Mouse (Mus musculus) lung, embryonic 15.5 days (tissue): ENCODE results near the gene 2310039H08Rik. TPM values are rescaled to one million over a fixed set of nuclear protein-coding genes. Genes with fewer than 3 reads are reported as not detected.

ENCODE experiments used
- ATAC-seq: fragments of 200-750 bp; cut with Nextera tagmentation; 2 replicates; pipeline ENCODE4 v1.8.0; 2017; ENCODE audit warnings: moderate number of reproducible peaks, borderline replicate concordance; ENCODE audit not compliant: low FRiP score, low TSS enrichment; ENCODE audit errors: extremely low read depth
- H3K27ac ChIP-seq: fragments of 300-500 bp; sonication (generic); 2 replicates; pipeline ENCODE4 v1.5.1; 2015; ENCODE audit warnings: moderate library complexity, mild to moderate bottlenecking, inconsistent platforms
- H3K27me3 ChIP-seq: fragments of 300-500 bp; sonication (generic); 2 replicates; pipeline ENCODE4 v1.6.1; 2015; ENCODE audit warnings: inconsistent platforms
- H3K36me3 ChIP-seq: fragments of 300-500 bp; sonication (generic); 2 replicates; pipeline ENCODE4 v1.6.1; 2015; ENCODE audit warnings: inconsistent platforms
- H3K4me1 ChIP-seq: fragments of 300-500 bp; sonication (generic); 2 replicates; pipeline ENCODE4 v1.6.1; 2015; ENCODE audit warnings: inconsistent platforms
- H3K4me2 ChIP-seq: fragments of 300-500 bp; sonication (generic); 2 replicates; pipeline ENCODE4 v1.6.1; 2015; ENCODE audit warnings: inconsistent platforms, mild to moderate bottlenecking, moderate library complexity
- H3K4me3 ChIP-seq: fragments of 300-500 bp; sonication (generic); 2 replicates; pipeline ENCODE4 v1.5.1; 2015; ENCODE audit warnings: mild to moderate bottlenecking, inconsistent platforms
- H3K9ac ChIP-seq: fragments of 300-500 bp; sonication (generic); 2 replicates; pipeline ENCODE4 v1.6.1; 2015; ENCODE audit warnings: inconsistent platforms
- H3K9me3 ChIP-seq: fragments of 300-500 bp; sonication (generic); 2 replicates; pipeline ENCODE4 v1.6.1; 2016; ENCODE audit warnings: inconsistent platforms
- WGBS: fragments of 180-500 bp; shearing (Covaris S2); methylation state at CpG from one replicate; pipeline ENCODE4 v1.1.7; 2015; 5-methylcytosine and 5-hydroxymethylcytosine counted together
- polyA plus RNA-seq: library from polyadenylated mRNA; unstranded; fragments of >200 nt; fragmentation: Nextera tagmentation; extraction: Ambion mirVana; gene quantifications from 2 replicates; pipeline ENCODE4 v1.2.1, GENCODE M21; 2015

Gene 2310039H08Rik
- 62.2 and 63.9 TPM in 2 replicates for polyA plus RNA-seq

DNA sequence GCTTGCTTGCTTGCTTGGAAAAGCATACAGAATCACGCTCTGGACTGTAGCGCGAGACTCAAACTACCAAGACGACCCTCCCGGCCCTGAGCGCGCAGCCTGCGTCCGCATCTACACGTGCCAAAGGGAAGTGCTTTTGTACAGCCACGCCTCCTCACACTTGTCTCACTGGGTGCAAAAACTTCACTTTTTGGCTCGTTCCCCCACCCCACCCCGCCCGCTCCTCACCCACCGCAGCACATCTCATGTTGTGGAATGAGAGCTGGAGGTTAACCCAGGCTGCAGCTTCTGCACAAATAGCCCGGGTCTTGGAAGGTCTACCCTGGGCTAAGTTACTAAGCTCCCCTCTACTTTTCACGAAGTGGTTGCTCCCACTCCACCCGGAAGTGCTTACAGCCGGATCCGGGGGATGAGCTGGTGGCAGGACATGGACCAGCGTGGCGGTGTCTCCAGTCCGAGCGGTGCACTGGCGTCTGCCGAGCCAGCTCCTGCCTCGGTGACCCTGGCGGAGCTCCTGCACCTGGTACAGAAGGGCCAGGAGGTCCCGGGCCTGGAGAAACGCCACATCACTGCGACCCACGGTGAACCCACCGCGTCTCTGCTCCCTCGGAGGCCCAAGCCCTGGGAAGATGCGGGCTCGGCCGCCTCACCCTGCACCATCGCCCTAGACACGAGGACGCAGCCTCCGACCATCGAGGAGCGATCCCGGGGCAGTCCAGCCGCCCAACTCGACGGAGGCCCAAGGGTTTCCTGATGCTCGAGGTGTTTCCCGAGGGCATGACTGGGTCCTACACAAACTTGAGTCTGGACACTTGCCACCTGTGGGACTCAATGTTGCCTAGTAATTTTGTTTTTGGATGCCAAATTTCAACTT, at the start of gene 2310039H08Rik:
Gene 2310039H08Rik (plus strand): TSS at position 232 of the 874 bp plus-strand sequence.
- under 1% methylated on average over 49 of the region's 50 CpGs for WGBS
- peaks cover 33% of the 10 kb centered on the region for H3K4me1 ChIP-seq
- peaks cover 32% of the 10 kb centered on the region for H3K36me3 ChIP-seq
- peak within 1 kb of the TSS; percentile 82 for H3K9ac ChIP-seq
- H3K4me3 ChIP-seq, result peak within 1 kb of the TSS; percentile 78
- peak; percentile 90 for ATAC-seq
- peak within 1 kb of the TSS; percentile 82 for H3K4me2 ChIP-seq
- H3K9me3 ChIP-seq, result no peaks in the 10 kb centered on the region
- no peaks in the 10 kb centered on the region for H3K27me3 ChIP-seq
- peak within 1 kb of the TSS; percentile 81 for H3K27ac ChIP-seq

- Histone ChIP-seq H3K9me3 (no peaks in the 10 kb centered on the region), H3K27ac (no peak overlapping the region), H3K4me3 (no peak overlapping the region), H3K4me2 (no peak overlapping the region), H3K9ac (no peak overlapping the region), H3K27me3 (peaks cover 16% of the 10 kb centered on the region), H3K4me1 (peaks cover 7% of the 10 kb centered on the region; the same call in 1 of the 2 replicates), H3K36me3 (peaks cover 28% of the 10 kb centered on the region)
- WGBS, result 67% methylated on average over 19 of the region's 20 CpGs
- no peak for ATAC-seq
Measured at GRCm38 (mm10) chr17:46724477-46725084, 47.9 kb upstream of the 2310039H08Rik start.

GRCm38 (mm10) chr17:46725273-46725672, 47.2 kb upstream of the 2310039H08Rik start:
- no peak overlapping the region for H3K9ac ChIP-seq
- no peaks in the 10 kb centered on the region for H3K9me3 ChIP-seq
- WGBS, result 48% methylated on average over 9 of the region's 9 CpGs
- H3K4me2 ChIP-seq, result no peak overlapping the region
- peaks cover 18% of the 10 kb centered on the region for H3K27me3 ChIP-seq
- no peak overlapping the region for H3K27ac ChIP-seq
- peaks cover 28% of the 10 kb centered on the region for H3K36me3 ChIP-seq
- no peak overlapping the region for H3K4me3 ChIP-seq
- H3K4me1 ChIP-seq, result peaks cover 7% of the 10 kb centered on the region; the same call in 1 of the 2 replicates
- no peak for ATAC-seq

GRCm38 (mm10) chr17:46725731-46726645, 46.4 kb upstream of the 2310039H08Rik start:
- no peak for ATAC-seq
- Histone ChIP-seq H3K9me3 (no peaks in the 10 kb centered on the region), H3K27ac (no peak overlapping the region), H3K9ac (no peak overlapping the region), H3K36me3 (peaks cover 28% of the 10 kb centered on the region; the same call in 1 of the 2 replicates), H3K4me3 (no peak overlapping the region), H3K27me3 (peaks cover 18% of the 10 kb centered on the region), H3K4me1 (peaks cover 7% of the 10 kb centered on the region; the same call in 1 of the 2 replicates), H3K4me2 (no peak overlapping the region)
- 88% methylated on average over 26 of the region's 26 CpGs for WGBS

DNA sequence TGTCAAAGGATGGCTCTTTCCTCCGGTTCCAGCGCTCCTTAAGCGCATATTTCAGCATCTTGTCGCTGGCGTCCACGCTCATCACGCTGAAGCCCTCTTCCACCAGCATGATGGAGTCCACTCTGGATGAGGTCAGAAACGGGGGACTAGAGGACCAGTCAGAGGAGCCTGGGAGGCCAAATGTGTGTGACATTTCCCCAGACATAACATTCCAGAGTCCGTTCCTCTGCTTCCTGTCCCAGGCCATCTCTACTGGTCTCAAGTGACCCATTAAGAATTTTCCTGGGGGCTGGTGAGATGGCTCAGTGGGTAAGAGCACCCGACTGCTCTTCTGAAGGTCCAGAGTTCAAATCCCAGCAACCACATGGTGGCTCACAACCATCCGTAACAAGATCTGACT, 45.2 kb upstream of the 2310039H08Rik start:
- Histone ChIP-seq H3K27ac (no peak overlapping the region), H3K36me3 (peaks cover 21% of the 10 kb centered on the region; the same call in 1 of the 2 replicates), H3K9ac (no peak overlapping the region), H3K4me1 (peaks cover 7% of the 10 kb centered on the region; the same call in 1 of the 2 replicates), H3K27me3 (peaks cover 18% of the 10 kb centered on the region), H3K4me2 (no peak overlapping the region), H3K4me3 (no peak overlapping the region), H3K9me3 (no peaks in the 10 kb centered on the region)
- ATAC-seq, result no peak
- WGBS, result 86% methylated on average over 11 of the region's 11 CpGs

- H3K4me3 ChIP-seq, result no peak overlapping the region
- no peak for ATAC-seq
- H3K4me2 ChIP-seq, result no peak overlapping the region
- WGBS, result 29% methylated on average over 6 of the region's 6 CpGs
- peaks cover 18% of the 10 kb centered on the region for H3K27me3 ChIP-seq
- peaks cover 19% of the 10 kb centered on the region; the same call in 1 of the 2 replicates for H3K36me3 ChIP-seq
- no peak overlapping the region for H3K27ac ChIP-seq
- no peak overlapping the region for H3K9ac ChIP-seq
- H3K9me3 ChIP-seq, result no peaks in the 10 kb centered on the region
- H3K4me1 ChIP-seq, result peaks cover 7% of the 10 kb centered on the region; the same call in 1 of the 2 replicates
Measured at GRCm38 (mm10) chr17:46728021-46728420, 44.4 kb upstream of the 2310039H08Rik start.

GRCm38 (mm10) chr17:46728496-46728895, 43.9 kb upstream of the 2310039H08Rik start:
- no peak for ATAC-seq
- Histone ChIP-seq H3K9ac (peak overlapping the region; percentile 2; the same call in 1 of the 2 replicates), H3K36me3 (peaks cover 14% of the 10 kb centered on the region; the same call in 1 of the 2 replicates)

DNA sequence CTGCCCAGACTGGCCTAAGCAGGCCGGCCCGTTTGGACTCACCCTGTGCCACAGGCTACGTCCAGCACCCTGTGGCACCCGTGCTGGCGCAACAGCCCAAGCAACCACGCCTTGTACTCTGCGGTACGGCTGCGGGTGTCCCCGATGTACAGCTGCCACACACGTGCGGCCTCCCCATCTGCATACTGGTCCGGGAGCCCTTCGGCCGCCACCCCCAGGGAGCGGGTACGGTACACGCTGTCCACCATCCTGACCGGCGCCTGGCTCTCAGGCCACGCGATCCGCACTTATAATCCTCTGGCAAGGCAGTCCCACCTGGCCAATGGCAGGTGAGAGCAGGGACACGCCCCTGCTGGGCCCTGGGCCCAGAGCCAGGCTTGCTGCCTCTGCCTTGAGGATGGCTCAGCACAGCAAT, 43.5 kb upstream of the 2310039H08Rik start, which contains the start of gene Gnmt:
Gene Gnmt (minus strand): TSS at position 265 of the 415 bp plus-strand sequence.
- WGBS, result 17% methylated on average over 24 of the region's 24 CpGs
- peaks cover 11% of the 10 kb centered on the region; the same call in 1 of the 2 replicates for H3K36me3 ChIP-seq
- H3K9me3 ChIP-seq, result no peaks in the 10 kb centered on the region
- H3K4me3 ChIP-seq, result peak within 1 kb of the TSS; percentile 24
- peaks cover 7% of the 10 kb centered on the region; the same call in 1 of the 2 replicates for H3K4me1 ChIP-seq
- H3K9ac ChIP-seq, result peak within 1 kb of the TSS; percentile 2; the same call in 1 of the 2 replicates
- peak within 1 kb of the TSS; percentile 56 for H3K4me2 ChIP-seq
- peaks cover 18% of the 10 kb centered on the region for H3K27me3 ChIP-seq
- no peak within 1 kb of the TSS for H3K27ac ChIP-seq
- no peak for ATAC-seq

More at GRCm38 (mm10) chr17:46728496-46728895, 43.9 kb upstream of the 2310039H08Rik start:
- H3K4me1 ChIP-seq, result peaks cover 7% of the 10 kb centered on the region; the same call in 1 of the 2 replicates
- WGBS, result 40% methylated on average over 11 of the region's 11 CpGs
- H3K4me2 ChIP-seq, result peak overlapping the region; percentile 56
- H3K27me3 ChIP-seq, result peaks cover 18% of the 10 kb centered on the region
- H3K9me3 ChIP-seq, result no peaks in the 10 kb centered on the region
- no peak overlapping the region for H3K27ac ChIP-seq
- H3K4me3 ChIP-seq, result peak overlapping the region; percentile 24

GRCm38 (mm10) chr17:46734055-46734454, 38.4 kb upstream of the 2310039H08Rik start:
- H3K36me3 ChIP-seq, result peaks cover 9% of the 10 kb centered on the region; the same call in 1 of the 2 replicates
- ATAC-seq, result no peak
- H3K9ac ChIP-seq, result no peak overlapping the region
- 98% methylated on average over 3 of the region's 3 CpGs for WGBS
- H3K4me1 ChIP-seq, result 0 out of 2 replicates have a peak, but pooled peaks cover under 1% of the 10 kb centered on the region
- H3K27ac ChIP-seq, result no peak overlapping the region
- no peak overlapping the region for H3K4me2 ChIP-seq
- H3K9me3 ChIP-seq, result no peaks in the 10 kb centered on the region
- H3K4me3 ChIP-seq, result no peak overlapping the region
- peaks cover 7% of the 10 kb centered on the region for H3K27me3 ChIP-seq

DNA sequence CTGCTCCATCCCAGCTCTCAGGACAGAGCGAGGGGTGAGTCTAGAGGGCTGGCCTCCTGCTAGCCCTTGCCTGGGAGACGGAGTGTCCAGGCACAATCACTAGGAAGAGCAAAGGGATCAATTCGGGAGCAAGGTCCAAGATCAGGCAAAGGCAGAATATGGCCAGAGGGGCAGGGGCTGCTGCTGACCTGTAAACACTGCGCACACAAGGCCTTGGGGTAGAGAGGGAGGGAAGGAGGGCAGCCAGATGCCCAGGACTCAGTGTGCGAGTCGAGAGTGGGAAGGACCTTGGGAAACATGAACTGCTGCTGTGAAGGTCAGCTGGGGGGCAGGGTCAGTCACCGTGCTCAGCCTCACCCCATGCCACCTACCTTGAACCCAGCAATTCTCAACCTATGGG, 37.1 kb upstream of the 2310039H08Rik start:
- peaks cover 9% of the 10 kb centered on the region; the same call in 1 of the 2 replicates for H3K36me3 ChIP-seq

DNA sequence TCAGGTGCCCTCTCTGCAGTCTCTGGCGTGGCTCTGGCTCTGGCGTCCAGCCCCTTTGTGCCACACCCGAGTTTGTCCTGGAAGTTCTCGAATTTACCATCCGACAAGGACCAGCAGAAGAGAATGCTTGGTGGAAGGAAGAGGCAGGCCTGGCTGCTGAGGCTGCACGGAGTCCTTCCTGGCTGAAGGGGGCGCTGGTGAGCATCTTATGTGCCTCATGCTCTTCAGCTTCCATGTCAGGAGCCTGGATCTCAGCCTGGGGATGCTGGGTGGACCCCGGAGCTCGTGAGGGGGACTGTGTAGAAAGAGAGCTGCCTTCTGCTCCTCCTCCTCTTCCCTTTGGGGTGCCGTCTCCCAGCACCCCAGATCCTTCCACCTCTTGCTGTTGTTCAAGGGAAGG, 36.3 kb upstream of the 2310039H08Rik start:
- Histone ChIP-seq H3K36me3 (peaks cover 9% of the 10 kb centered on the region; the same call in 1 of the 2 replicates), H3K9ac (no peak overlapping the region), H3K27ac (no peak overlapping the region), H3K4me3 (no peak overlapping the region), H3K9me3 (no peaks in the 10 kb centered on the region), H3K4me1 (no peaks in the 10 kb centered on the region), H3K27me3 (no peaks in the 10 kb centered on the region), H3K4me2 (no peak overlapping the region)
- 60% methylated on average over 9 of the region's 10 CpGs for WGBS
- no peak for ATAC-seq

More for the DNA sequence above, 37.1 kb upstream of the 2310039H08Rik start:
- 85% methylated on average over 7 of the region's 7 CpGs for WGBS
- H3K4me2 ChIP-seq, result no peak overlapping the region
- H3K9ac ChIP-seq, result no peak overlapping the region
- H3K9me3 ChIP-seq, result no peaks in the 10 kb centered on the region
- no peaks in the 10 kb centered on the region for H3K4me1 ChIP-seq
- H3K4me3 ChIP-seq, result no peak overlapping the region
- no peak overlapping the region for H3K27ac ChIP-seq
- no peak for ATAC-seq
- H3K27me3 ChIP-seq, result no peaks in the 10 kb centered on the region
